Mouse (Mus musculus) testis, adult 2 months (tissue): ENCODE measurements around the gene Hist1h4b.

Experiments used
- CTCF ChIP-seq: fragments of 200-500 bp; IDR thresholded peaks from 2 replicates; pipeline ENCODE4 v1.5.1; 2012; ENCODE audit warnings: low read depth, mild to moderate bottlenecking, inconsistent platforms, low read length, moderate library complexity; ENCODE audit not compliant: control insufficient read depth, insufficient read depth, insufficient replicate concordance
- POLR2A ChIP-seq: fragments of 200-500 bp; IDR thresholded peaks from 2 replicates; pipeline ENCODE4 v1.6.1; 2012; ENCODE audit warnings: low read depth, mild to moderate bottlenecking, inconsistent platforms, low read length, moderate library complexity; ENCODE audit not compliant: control insufficient read depth

- no peak for TF ChIP-seq POLR2A
- no peak for TF ChIP-seq CTCF
Measured at GRCm38 (mm10) chr13:23759916-23760239, 3.1 kb downstream of the Hist1h4b start.
